Mouse (Mus musculus) CH12.LX (cell line): Measurements from ENCODE around the gene Ndufb8. TPM values are rescaled to one million over a fixed set of nuclear protein-coding genes. Genes with fewer than 3 reads are reported as not detected.

ENCODE experiments used
- DNase-seq: peaks from one replicate; pipeline ENCODE4 v3.0.0-alpha.2; 2013; ENCODE audit errors: extremely low read depth
- H3K27ac ChIP-seq: 2 replicates; pipeline ENCODE4 v1.5.1; 2012; ENCODE audit warnings: low read depth, mild to moderate bottlenecking, control low read depth, moderate library complexity; ENCODE audit not compliant: insufficient read depth
- H3K27me3 ChIP-seq: replicated peaks from 2 replicates; pipeline ENCODE3; 2012; ENCODE audit warnings: inconsistent platforms
- H3K36me3 ChIP-seq, 2 experiments: replicated peaks in 1 of 2; 2 replicates each; pipeline versions ENCODE3 to v1.6.1; 2012; ENCODE audit warnings: inconsistent platforms in 1 of 2, low read length in 1 of 2, mild to moderate bottlenecking in 1 of 2, mixed read lengths in 1 of 2, moderate library complexity in 1 of 2; ENCODE audit not compliant: control insufficient read depth in 1 of 2, insufficient read depth in 1 of 2
- H3K4me1 ChIP-seq, 2 experiments: 2 replicates each; pipeline ENCODE4 v1.6.1; 2012; ENCODE audit warnings: inconsistent platforms in 1 of 2, moderate library complexity in 1 of 2; ENCODE audit not compliant: insufficient read depth in 2 of 2, control insufficient read depth in 1 of 2
- H3K4me2 ChIP-seq: 2 replicates; pipeline ENCODE4 v1.6.1; 2012; ENCODE audit warnings: low read depth, mild to moderate bottlenecking, control low read depth; ENCODE audit not compliant: poor library complexity, insufficient read depth, severe bottlenecking
- H3K4me3 ChIP-seq, 3 experiments: fragments of 150-350 bp in 1 of 3; sonication (generic) in 1 of 3; replicated peaks in 1 of 3; 2 replicates each; pipeline versions ENCODE3 to v1.5.1; 2011 to 2012; ENCODE audit warnings: low read depth in 2 of 3, low read length in 2 of 3, mild to moderate bottlenecking in 2 of 3, moderate library complexity in 2 of 3, control low read depth in 1 of 3, improper control_type of control experiment in 1 of 3, inconsistent platforms in 1 of 3, mixed read lengths in 1 of 3; ENCODE audit not compliant: poor library complexity in 1 of 3
- H3K79me2 ChIP-seq: replicated peaks from 2 replicates; pipeline ENCODE4 v1.6.1; 2012; ENCODE audit warnings: mild to moderate bottlenecking, moderate library complexity; ENCODE audit not compliant: control insufficient read depth, poor library complexity, insufficient read depth, severe bottlenecking; ENCODE audit errors: extremely low read depth
- H3K9ac ChIP-seq: 2 replicates; pipeline ENCODE4 v1.6.1; 2012; ENCODE audit warnings: low read depth, mild to moderate bottlenecking, control low read depth, moderate library complexity; ENCODE audit not compliant: insufficient read depth
- H3K9me3 ChIP-seq: replicated peaks from 2 replicates; pipeline ENCODE3; 2012; ENCODE audit warnings: low read length, inconsistent platforms, mixed read lengths
- CHD2 ChIP-seq: IDR thresholded peaks from 2 replicates; pipeline ENCODE4 v1.6.1; 2011; ENCODE audit warnings: low read length, improper control_type of control experiment
- ETS1 ChIP-seq: conservative IDR thresholded peaks from 2 replicates; pipeline ENCODE4 v1.6.1; 2012; ENCODE audit warnings: low read depth, mild to moderate bottlenecking, inconsistent platforms, low read length, improper control_type of control experiment, moderate library complexity
- IRF4 ChIP-seq: IDR thresholded peaks from 2 replicates; pipeline ENCODE4 v1.6.1; 2014; ENCODE audit warnings: low read depth, mild to moderate bottlenecking, inconsistent platforms, low read length, improper control_type of control experiment
- JUN ChIP-seq: IDR thresholded peaks from 2 replicates; pipeline ENCODE4 v1.6.1; 2011; ENCODE audit warnings: low read depth, mild to moderate bottlenecking, low read length, improper control_type of control experiment, moderate library complexity; ENCODE audit not compliant: insufficient read depth
- JUND ChIP-seq: conservative IDR thresholded peaks from 2 replicates; pipeline ENCODE4 v1.6.1; 2011; ENCODE audit warnings: low read depth, low read length, improper control_type of control experiment
- KAT2A ChIP-seq: IDR thresholded peaks from 2 replicates; pipeline ENCODE4 v1.6.1; 2012; ENCODE audit warnings: low read length, improper control_type of control experiment, inconsistent platforms; ENCODE audit not compliant: insufficient replicate concordance
- MAFK ChIP-seq: IDR thresholded peaks from 2 replicates; pipeline ENCODE4 v1.6.1; 2011; ENCODE audit warnings: low read length, improper control_type of control experiment; ENCODE audit not compliant: insufficient replicate concordance
- MAZ ChIP-seq: IDR thresholded peaks from 2 replicates; pipeline ENCODE4 v1.6.1; 2012; ENCODE audit warnings: low read depth, mild to moderate bottlenecking, inconsistent platforms, low read length, improper control_type of control experiment, moderate library complexity
- MYC ChIP-seq: IDR thresholded peaks from 2 replicates; pipeline ENCODE4 v1.6.1; 2011; ENCODE audit warnings: low read depth, mild to moderate bottlenecking, improper control_type of control experiment, low read length
- PAX5 ChIP-seq: IDR thresholded peaks from 2 replicates; pipeline ENCODE4 v1.6.1; 2012; ENCODE audit warnings: low read length, inconsistent platforms, mixed read lengths
- POLR2A ChIP-seq: IDR thresholded peaks from 2 replicates; pipeline ENCODE4 v1.6.1; 2011; ENCODE audit warnings: low read depth, mild to moderate bottlenecking, improper control_type of control experiment, low read length
- SMC3 ChIP-seq: IDR thresholded peaks from 2 replicates; pipeline ENCODE4 v1.6.1; 2011; ENCODE audit warnings: low read depth, low read length, improper control_type of control experiment
- TBP ChIP-seq: conservative IDR thresholded peaks from 2 replicates; pipeline ENCODE4 v1.6.1; 2011; ENCODE audit warnings: low read depth, low read length, improper control_type of control experiment
- UBTF ChIP-seq: IDR thresholded peaks from 2 replicates; pipeline ENCODE4 v1.6.1; 2012; ENCODE audit warnings: low read depth, mild to moderate bottlenecking, inconsistent platforms, low read length, improper control_type of control experiment, moderate library complexity
- USF1 ChIP-seq: IDR thresholded peaks from 2 replicates; pipeline ENCODE4 v1.6.1; 2014; ENCODE audit warnings: low read depth, mild to moderate bottlenecking, inconsistent platforms, low read length, improper control_type of control experiment
- USF2 ChIP-seq: conservative IDR thresholded peaks from 2 replicates; pipeline ENCODE4 v1.6.1; 2011; ENCODE audit warnings: low read depth, low read length, improper control_type of control experiment
- ZKSCAN1 ChIP-seq: IDR thresholded peaks from 2 replicates; pipeline ENCODE4 v1.6.1; 2012; ENCODE audit warnings: low read depth, inconsistent platforms, low read length, improper control_type of control experiment, borderline replicate concordance
- ZNF384 ChIP-seq: IDR thresholded peaks from 2 replicates; pipeline ENCODE4 v1.6.1; 2012; ENCODE audit warnings: low read depth, low read length, improper control_type of control experiment, inconsistent platforms
- dilution Hi-C: fragments of 300-500 bp; cut with MboI; formaldehyde crosslinking; loops from 2 replicates; pipeline ENCODE4 v1.14.3; 2020; ENCODE audit warnings: low sequenced_read_pairs; ENCODE audit not compliant: extremely low pct_unique_long_range_greater_than_20kb, extremely low pct_ligation_motif_present
- in situ Hi-C: fragments of 300-500 bp; cut with MboI; formaldehyde crosslinking; loops from 3 replicates; pipeline ENCODE4 v1.14.3; 2019; ENCODE audit warnings: low sequenced_read_pairs, low pct_ligation_motif_present, low pct_unique_long_range_greater_than_20kb, mixed read lengths
- polyA plus RNA-seq: library from polyadenylated mRNA; unstranded; fragments of >175 nt; gene quantifications from 2 replicates; pipeline ENCODE4 v1.2.1, GENCODE M21; 2012; ENCODE audit warnings: low read depth; ENCODE audit not compliant: insufficient read length
- total RNA-seq, 2 experiments: library from RNA; depleted of rRNA; stranded (reverse); fragments of 300-350 nt in 1 of 2; fragments of >200 nt in 1 of 2; gene quantifications; 2 replicates each; pipeline ENCODE4 v1.2.3; 2012 to 2014

Ndufb8 gene
- total and polyA plus RNA-seq, 3 experiments: 321 to 383 (median 354) TPM

DNA sequence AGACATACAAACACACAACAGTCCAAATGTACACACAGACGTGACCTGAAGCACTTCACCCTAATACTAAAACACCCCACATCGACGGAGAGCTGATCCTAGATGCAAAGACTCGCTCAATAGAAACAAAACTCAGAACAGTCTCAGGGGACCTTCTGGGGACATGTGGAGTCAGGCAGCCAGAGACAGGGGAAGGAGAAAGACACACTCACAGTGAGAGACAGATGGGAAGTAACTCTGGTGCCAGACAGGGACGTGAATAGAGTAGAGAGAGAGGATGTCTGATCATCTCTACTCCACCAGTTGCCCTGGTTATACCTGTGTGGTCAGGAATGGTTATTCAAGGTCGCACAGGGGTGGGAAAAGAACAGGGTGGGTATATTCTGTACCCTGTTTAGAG, 36.4 kb upstream of the Ndufb8 start:
- in situ Hi-C loops (loop anchor here (10.0 to 25.0 kb wide), 2 partner anchors 153 to 446 kb away; partner anchors contain the start of genes Pdzd7 and Sfxn3), dilution Hi-C loops (no loop called here)
- Histone ChIP-seq H3K36me3 (no peaks in the 10 kb centered on the region), H3K4me2 (no peak overlapping the region), H3K4me1 (peaks cover 8 to 30% of the 10 kb centered on the region in 2 experiments), H3K9ac (no peak overlapping the region), H3K9me3 (peaks cover 6% of the 10 kb centered on the region), H3K27me3 (no peaks in the 10 kb centered on the region), H3K4me3 (peak overlapping the region in 1 of 3 experiments; percentile 29), H3K79me2 (no peaks in the 10 kb centered on the region), H3K27ac (no peak overlapping the region)
- DNase-seq: peak; percentile 73
- no peak for TF ChIP-seq TBP
- TF ChIP-seq ETS1: no peak
- no peak for TF ChIP-seq USF2
- TF ChIP-seq USF1: no peak
- no peak for TF ChIP-seq IRF4
- no peak for TF ChIP-seq MAFK
- TF ChIP-seq ZNF384: no peak
- no peak for TF ChIP-seq MAZ

DNA sequence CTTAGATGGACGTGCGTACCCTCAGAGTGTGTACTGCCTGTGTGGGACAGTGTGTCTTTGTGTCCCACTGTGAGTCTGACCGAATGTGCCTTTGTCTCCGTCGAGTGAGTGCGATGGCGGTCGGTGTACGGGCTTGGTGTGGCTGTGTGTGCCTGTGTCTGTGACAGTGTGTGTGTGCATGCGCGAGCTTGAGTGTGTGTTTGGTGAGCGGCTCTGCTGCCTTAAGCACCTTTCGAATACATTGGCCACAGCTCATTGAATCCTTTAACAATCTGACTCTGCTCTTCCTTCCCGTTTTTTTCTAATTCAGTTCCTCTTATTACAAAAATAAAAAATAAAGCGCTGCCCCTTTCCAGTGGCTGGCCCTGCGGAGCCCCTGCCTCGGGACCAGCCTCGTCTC, 35.8 kb upstream of the Ndufb8 start:
- peak; percentile 42 for DNase-seq
- no peak overlapping the region for H3K27ac ChIP-seq
- dilution Hi-C loops: no loop called here
- no peaks in the 10 kb centered on the region for H3K27me3 ChIP-seq
- H3K4me2 ChIP-seq: no peak overlapping the region
- H3K4me3 ChIP-seq: no peak overlapping the region
- no peaks in the 10 kb centered on the region for H3K36me3 ChIP-seq
- H3K4me1 ChIP-seq: peaks cover 8 to 30% of the 10 kb centered on the region in 2 experiments
- no peaks in the 10 kb centered on the region for H3K79me2 ChIP-seq
- peaks cover 6% of the 10 kb centered on the region for H3K9me3 ChIP-seq
- in situ Hi-C loops: loop anchor here (10.0 to 25.0 kb wide), 2 partner anchors 154 to 446 kb away; partner anchors contain the start of genes Pdzd7 and Sfxn3
- TF ChIP-seq KAT2A (no peak), PAX5 (no peak), CHD2 (no peak), SMC3 (no peak), UBTF (no peak)
- no peak overlapping the region for H3K9ac ChIP-seq

DNA sequence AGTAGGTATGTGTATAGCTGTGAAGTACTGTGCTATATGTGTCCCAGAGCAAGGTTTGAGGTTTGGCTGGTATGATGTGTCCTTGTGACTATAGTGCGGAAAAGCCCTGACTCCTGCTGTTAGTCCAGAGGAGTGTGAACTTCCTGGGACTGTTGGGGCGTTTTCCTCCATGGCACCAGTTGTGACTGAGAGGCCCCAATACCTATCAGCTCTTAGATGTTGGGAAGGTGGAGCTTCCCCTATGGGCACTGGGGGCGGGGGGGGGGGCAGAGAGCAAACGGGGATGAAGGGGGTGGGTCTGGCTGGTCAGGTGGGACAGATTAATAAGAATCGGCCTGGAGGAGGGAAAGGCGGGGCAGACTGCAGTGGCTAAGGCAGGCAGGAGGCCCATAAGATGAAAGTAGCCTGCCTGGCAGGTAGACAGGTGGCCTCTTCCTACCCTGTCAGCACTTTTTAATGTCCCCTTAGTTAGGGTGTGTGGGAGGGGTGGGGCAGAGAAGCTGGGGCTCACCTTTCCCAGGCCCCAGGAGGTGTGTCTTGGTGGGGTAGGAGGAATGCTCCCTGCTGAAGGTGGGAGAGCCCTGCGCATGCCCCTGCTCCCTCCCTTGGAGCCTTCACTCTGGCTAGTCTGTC, 34.5 kb upstream of the Ndufb8 start:
- H3K27me3 ChIP-seq: no peaks in the 10 kb centered on the region
- no peaks in the 10 kb centered on the region for H3K79me2 ChIP-seq
- in situ Hi-C loops (loop anchor here (10.0 to 25.0 kb wide), 2 partner anchors 155 to 448 kb away; partner anchors contain the start of genes Pdzd7 and Sfxn3), dilution Hi-C loops (no loop called here)
- peaks cover 8 to 30% of the 10 kb centered on the region in 2 experiments for H3K4me1 ChIP-seq
- no peak for TF ChIP-seq JUN
- TF ChIP-seq MYC: no peak
- TF ChIP-seq ZKSCAN1: no peak
- TF ChIP-seq JUND: no peak
- TF ChIP-seq POLR2A: no peak
- H3K36me3 ChIP-seq: no peaks in the 10 kb centered on the region
- no peak overlapping the region for H3K27ac ChIP-seq
- H3K4me2 ChIP-seq: no peak overlapping the region
- H3K9me3 ChIP-seq: peaks cover 6% of the 10 kb centered on the region
- DNase-seq: no peak
- H3K9ac ChIP-seq: no peak overlapping the region
- no peak overlapping the region for H3K4me3 ChIP-seq
